Mouse (Mus musculus) frontal cortex, postnatal 36 days (tissue): ENCODE data around the gene Gm10053.

Source experiments
- DNase-seq, 2 experiments: peaks; one replicate each; pipeline ENCODE4 v3.0.0; 2022; ENCODE audit warnings: low spot score in 2 of 2

Gene Gm10053

GRCm38 (mm10) chr19:24899578-24900544 is 24.4 kb downstream of the Gm10053 start:
- DNase-seq, result no peak

DNA sequence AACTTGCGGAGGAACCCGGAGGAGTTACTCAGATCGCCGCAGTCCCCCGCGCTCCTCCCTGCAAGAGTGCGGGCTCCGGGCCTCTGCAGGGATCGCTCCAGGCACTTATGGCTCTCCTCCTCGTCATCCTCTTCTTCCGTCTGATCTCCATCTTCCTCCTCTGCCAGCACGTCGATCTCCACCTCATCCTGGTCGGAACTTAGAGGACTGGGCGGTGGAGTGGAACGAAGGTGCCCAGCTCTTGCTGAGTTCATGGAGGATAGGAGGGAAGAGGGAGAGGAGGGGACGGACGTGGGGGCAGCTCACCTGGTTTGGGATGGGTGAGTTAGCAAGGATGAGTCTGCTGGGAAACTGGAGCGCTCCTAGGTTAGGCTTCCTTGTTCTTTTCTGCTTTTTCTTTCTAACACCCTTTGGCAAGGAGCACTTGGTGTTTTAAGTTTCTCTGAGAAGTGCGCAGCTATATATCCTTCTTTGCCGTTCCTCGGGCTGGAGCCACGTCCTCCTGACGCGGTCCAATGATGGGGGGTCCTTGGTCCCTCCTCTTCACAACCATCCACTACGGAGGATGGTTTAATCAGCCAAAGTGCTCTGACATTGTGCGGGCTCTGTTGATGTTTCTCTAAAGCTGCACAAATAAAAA is 25.2 kb downstream of the Gm10053 start, which contains the start of gene Foxd4:
TSS of gene Foxd4 (minus strand) at position 617 of the 640 bp plus-strand sequence.
- no peak for DNase-seq

GRCm38 (mm10) chr19:24901666-24902065 is 26.2 kb downstream of the Gm10053 start:
- no peak for DNase-seq

GRCm38 (mm10) chr19:24902256-24902655 is 26.8 kb downstream of the Gm10053 start:
- DNase-seq, result no peak

- no peak for DNase-seq
Measured at GRCm38 (mm10) chr19:24902821-24903220, 27.3 kb downstream of the Gm10053 start.

DNA sequence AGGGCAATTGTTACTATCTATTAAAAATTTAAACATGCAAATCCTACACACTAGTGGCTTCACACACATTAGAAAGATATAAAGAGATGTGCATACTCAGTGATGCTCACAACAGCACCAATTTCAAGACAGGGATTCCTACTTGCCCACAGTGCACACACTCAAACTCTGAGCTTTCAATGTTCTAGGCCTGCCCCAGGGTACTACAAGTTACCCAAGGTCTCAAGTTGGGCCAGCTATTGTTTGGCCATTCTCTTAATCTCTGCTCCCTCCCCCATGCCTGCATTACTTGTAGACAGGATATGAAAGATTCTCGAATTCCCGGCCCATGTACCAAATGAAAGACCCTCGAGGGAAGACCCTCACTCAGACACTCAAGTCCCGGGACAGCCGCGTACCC is 32.2 kb downstream of the Gm10053 start:
- no peak for DNase-seq

DNA sequence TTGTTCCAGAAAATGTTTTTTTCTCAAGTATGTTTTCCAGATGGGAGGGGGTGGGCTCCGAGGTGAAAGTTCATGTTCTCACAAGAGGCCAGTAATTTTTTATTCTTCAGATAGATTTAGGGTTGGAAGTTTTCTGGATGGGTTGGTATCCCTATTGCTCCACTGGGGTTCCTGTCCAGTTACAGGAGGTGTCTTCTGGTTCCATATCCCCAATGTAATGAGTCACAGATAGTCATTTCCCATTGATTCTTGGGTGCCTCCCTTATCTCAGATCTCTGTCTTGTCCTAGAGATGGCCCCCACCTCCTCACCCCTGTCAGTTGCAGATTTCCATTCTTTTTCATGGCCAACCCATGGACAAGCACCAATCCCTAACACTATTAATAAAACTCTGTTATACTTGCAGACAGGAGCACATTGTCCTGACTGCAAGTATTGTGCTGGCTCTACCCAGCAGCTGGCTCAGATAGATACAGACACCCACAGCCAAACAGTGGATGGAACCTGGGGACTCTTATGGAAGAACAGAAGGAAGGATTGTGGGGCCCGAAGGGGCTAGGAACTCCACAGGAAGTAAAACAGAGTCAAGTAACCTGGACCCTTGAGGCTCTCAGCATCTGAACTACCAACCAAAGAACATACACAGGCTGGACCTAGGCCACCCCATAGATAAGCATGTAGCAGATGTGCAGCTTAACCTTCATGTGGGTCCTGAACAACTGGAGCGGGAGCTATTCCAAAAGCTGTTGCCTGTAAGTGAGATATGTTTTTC is 33.1 kb downstream of the Gm10053 start:
- DNase-seq, result no peak

- DNase-seq, result no peak
Measured at GRCm38 (mm10) chr19:24920866-24921265, 45.4 kb downstream of the Gm10053 start.
